Mouse (Mus musculus) adrenal gland, adult 18-20 months (tissue): Measurements from ENCODE around the gene Hmgn2. TPM values are rescaled to one million over a fixed set of nuclear protein-coding genes. Genes with fewer than 3 reads are reported as not detected.
"Not testable (repeated sequence)": the region's sequence is repeated elsewhere in the genome, so short reads cannot be mapped to it uniquely, and the experiment has no call there.

Source experiments
- DNase-seq, 2 experiments: peaks; one replicate each; pipeline ENCODE4 v3.0.0; 2021 to 2022; ENCODE audit warnings: low spot score in 2 of 2
- long read RNA-seq, 2 experiments: library from polyadenylated mRNA; stranded (forward); transcript quantifications; one replicate each; pipeline ENCODE4 v2.0.0; 2021
- total RNA-seq, 2 experiments: library from RNA; stranded (reverse); gene quantifications; 1 replicate in 1 of 2; 2 replicates in 1 of 2; pipeline ENCODE4 v1.2.3; 2021

Hmgn2 gene
- 100 to 1,000 TPM in 1 of 2 experiments, 10 to 100 TPM in 1; 79.3 to 181 TPM for total RNA-seq
- long read RNA-seq, experiment 1, transcript Hmgn2-203 (6 exons, 1,265 nt): major isoform, 27 of 30 reads
- long read RNA-seq, experiment 1, partial matches to known transcripts: 0 of 30 reads
- long read RNA-seq, experiment 1, other reads (novel, unspliced or antisense): 0 of 30 reads
- long read RNA-seq, experiment 2, transcript Hmgn2-210 (5 exons, 630 nt): minor isoform, 13 of 182 reads
- long read RNA-seq, experiment 2, transcript Hmgn2-203 (6 exons, 1,265 nt): major isoform, 160 of 182 reads
- long read RNA-seq, experiment 2, partial matches to known transcripts: 0 of 182 reads
- long read RNA-seq, experiment 2, other reads (novel, unspliced or antisense): 3 of 182 reads

- peak; percentile 29 to 34 for DNase-seq
Observed at GRCm38 (mm10) chr4:133968150-133968921, at the start of gene Hmgn2. Gene Hmgn2 (minus strand): TSS chr4:133968650.

- DNase-seq: no peak
Observed at GRCm38 (mm10) chr4:134017201-134017865, 48.9 kb upstream of the Hmgn2 start.

- no peak for DNase-seq
Observed at GRCm38 (mm10) chr4:134016767-134017166, 48.3 kb upstream of the Hmgn2 start.

- no peak for DNase-seq
Observed at GRCm38 (mm10) chr4:134016208-134016607, 47.8 kb upstream of the Hmgn2 start.

GRCm38 (mm10) chr4:134012858-134013528 lies 44.5 kb upstream of the Hmgn2 start:
- no peak for DNase-seq

- no peak for DNase-seq
Observed at GRCm38 (mm10) chr4:134011450-134012414, 43.3 kb upstream of the Hmgn2 start.

- no peak for DNase-seq
Observed at GRCm38 (mm10) chr4:134009709-134010108, 41.3 kb upstream of the Hmgn2 start.

- DNase-seq: no peak
Observed at GRCm38 (mm10) chr4:134006845-134007244, 38.4 kb upstream of the Hmgn2 start.

GRCm38 (mm10) chr4:134005581-134006358 lies 37.3 kb upstream of the Hmgn2 start:
- DNase-seq: no peak

GRCm38 (mm10) chr4:134002903-134003302 lies 34.5 kb upstream of the Hmgn2 start:
- DNase-seq: no peak

GRCm38 (mm10) chr4:134002246-134002645 lies 33.8 kb upstream of the Hmgn2 start:
- DNase-seq: no peak

GRCm38 (mm10) chr4:134001710-134002109 lies 33.3 kb upstream of the Hmgn2 start:
- no peak for DNase-seq

GRCm38 (mm10) chr4:134000466-134001438 lies 32.3 kb upstream of the Hmgn2 start, which contains the start of gene Dhdds:
Gene Dhdds (minus strand): TSS chr4:134000918.
- DNase-seq: peak; percentile 93 to 94

GRCm38 (mm10) chr4:133994697-133995096 lies 26.2 kb upstream of the Hmgn2 start:
- no peak for DNase-seq

GRCm38 (mm10) chr4:133991087-133991660 lies 22.7 kb upstream of the Hmgn2 start:
- no peak for DNase-seq

GRCm38 (mm10) chr4:133990035-133990434 lies 21.6 kb upstream of the Hmgn2 start:
- no peak for DNase-seq

- DNase-seq: not testable (repeated sequence)
Observed at GRCm38 (mm10) chr4:133988289-133988688, 19.8 kb upstream of the Hmgn2 start.
